Mouse (Mus musculus) forebrain, postnatal 0 days (tissue): Measurements from ENCODE around the gene Dnase1l2. TPM values are rescaled to one million over a fixed set of nuclear protein-coding genes. Genes with fewer than 3 reads are reported as not detected.

Source experiments
- ATAC-seq: fragments of 200-750 bp; cut with Nextera tagmentation; 2 replicates; pipeline ENCODE4 v1.8.0; 2017; ENCODE audit warnings: mild to moderate bottlenecking, moderate library complexity
- DNase-seq: peaks from one replicate; pipeline ENCODE4 v3.0.0-alpha.2; 2015
- H3K27ac ChIP-seq: fragments of 300-500 bp; sonication (generic); 2 replicates; pipeline ENCODE4 v1.5.1; 2014; ENCODE audit warnings: low read depth, mild to moderate bottlenecking, antibody characterized with exemption, low read length, moderate library complexity, mixed read lengths
- H3K27me3 ChIP-seq: fragments of 300-500 bp; sonication (generic); 2 replicates; pipeline ENCODE4 v1.6.1; 2014; ENCODE audit warnings: mild to moderate bottlenecking, low read length, mixed read lengths; ENCODE audit not compliant: insufficient read depth
- H3K36me3 ChIP-seq: fragments of 300-500 bp; sonication (generic); 2 replicates; pipeline ENCODE4 v1.6.1; 2014; ENCODE audit warnings: mild to moderate bottlenecking, moderate library complexity; ENCODE audit not compliant: insufficient read depth
- H3K4me1 ChIP-seq: fragments of 300-500 bp; sonication (generic); 2 replicates; pipeline ENCODE4 v1.6.1; 2014; ENCODE audit warnings: antibody characterized with exemption; ENCODE audit not compliant: insufficient read depth
- H3K4me2 ChIP-seq: fragments of 300-500 bp; sonication (generic); 2 replicates; pipeline ENCODE4 v1.6.1; 2014; ENCODE audit warnings: low read depth, mild to moderate bottlenecking, moderate library complexity
- H3K4me3 ChIP-seq: fragments of 300-500 bp; sonication (generic); 2 replicates; pipeline ENCODE4 v1.5.1; 2014; ENCODE audit warnings: low read depth, low read length, mixed read lengths
- H3K9ac ChIP-seq: fragments of 300-500 bp; sonication (generic); 2 replicates; pipeline ENCODE4 v1.6.1; 2014; ENCODE audit warnings: mild to moderate bottlenecking
- H3K9me3 ChIP-seq: fragments of 300-500 bp; sonication (generic); 2 replicates; pipeline ENCODE4 v1.6.1; 2016; ENCODE audit warnings: low read length
- CTCF ChIP-seq: sonication (generic); IDR thresholded peaks from 2 replicates; pipeline ENCODE4 v1.5.1; 2016; ENCODE audit warnings: antibody characterized with exemption, control low read depth, low read depth
- WGBS: fragments of 180-500 bp; shearing (Covaris S2); extraction: QIAGEN DNeasy Blood & Tissue Kit; methylation state at CpG from one replicate; pipeline ENCODE4 v1.1.7; 2014; 5-methylcytosine and 5-hydroxymethylcytosine counted together
- polyA plus RNA-seq: library from polyadenylated mRNA; unstranded; fragments of >200 nt; fragmentation: Nextera tagmentation; extraction: Ambion mirVana; gene quantifications from 2 replicates; pipeline ENCODE4 v1.2.1, GENCODE M21; 2015
- total RNA-seq: library from RNA; depleted of rRNA; stranded (reverse); fragments of >200 nt; gene quantifications from 2 replicates; pipeline ENCODE4 v1.2.3, GENCODE M21; 2014

The Dnase1l2 gene
- total and polyA plus RNA-seq, 2 experiments from 2014 or later = 0.92 to 4.7 TPM

GRCm38 (mm10) chr17:24415011-24415410 is 27.9 kb downstream of the Dnase1l2 start:
- ATAC-seq = peak; percentile 5; the same call in 1 of the 2 replicates
- peak overlapping the region; percentile 59 for H3K4me3 ChIP-seq
- H3K27me3 ChIP-seq = no peaks in the 10 kb centered on the region
- WGBS = 1% methylated on average over 21 of the region's 21 CpGs
- H3K9me3 ChIP-seq = no peaks in the 10 kb centered on the region
- H3K4me1 ChIP-seq = peaks cover 10% of the 10 kb centered on the region; the same call in 1 of the 2 replicates
- H3K4me2 ChIP-seq = peak overlapping the region; percentile 80
- TF ChIP-seq CTCF = no peak
- no peak for DNase-seq
- peak overlapping the region; percentile 74 for H3K9ac ChIP-seq
- H3K27ac ChIP-seq = peak overlapping the region; percentile 91
- peaks cover 48% of the 10 kb centered on the region for H3K36me3 ChIP-seq

- no peak for TF ChIP-seq CTCF
- H3K27ac ChIP-seq = peak within 1 kb of the TSS; percentile 91
- no peaks in the 10 kb centered on the region for H3K27me3 ChIP-seq
- DNase-seq (peak; percentile 99), ATAC-seq (peak; percentile 97)
- peak within 1 kb of the TSS; percentile 59 for H3K4me3 ChIP-seq
- H3K9ac ChIP-seq = peak within 1 kb of the TSS; percentile 74
- peaks cover 48% of the 10 kb centered on the region for H3K36me3 ChIP-seq
- WGBS = 2% methylated on average over 64 of the region's 64 CpGs
- peak within 1 kb of the TSS; percentile 80 for H3K4me2 ChIP-seq
- no peaks in the 10 kb centered on the region for H3K9me3 ChIP-seq
- peaks cover 10% of the 10 kb centered on the region; the same call in 1 of the 2 replicates for H3K4me1 ChIP-seq
These were observed 28.5 kb downstream of the Dnase1l2 start, which contains the start of gene Rnps1 for GRCm38 (mm10) chr17:24414230-24414976. Gene Rnps1, plus strand, starts transcription at chr17:24414565.

DNA sequence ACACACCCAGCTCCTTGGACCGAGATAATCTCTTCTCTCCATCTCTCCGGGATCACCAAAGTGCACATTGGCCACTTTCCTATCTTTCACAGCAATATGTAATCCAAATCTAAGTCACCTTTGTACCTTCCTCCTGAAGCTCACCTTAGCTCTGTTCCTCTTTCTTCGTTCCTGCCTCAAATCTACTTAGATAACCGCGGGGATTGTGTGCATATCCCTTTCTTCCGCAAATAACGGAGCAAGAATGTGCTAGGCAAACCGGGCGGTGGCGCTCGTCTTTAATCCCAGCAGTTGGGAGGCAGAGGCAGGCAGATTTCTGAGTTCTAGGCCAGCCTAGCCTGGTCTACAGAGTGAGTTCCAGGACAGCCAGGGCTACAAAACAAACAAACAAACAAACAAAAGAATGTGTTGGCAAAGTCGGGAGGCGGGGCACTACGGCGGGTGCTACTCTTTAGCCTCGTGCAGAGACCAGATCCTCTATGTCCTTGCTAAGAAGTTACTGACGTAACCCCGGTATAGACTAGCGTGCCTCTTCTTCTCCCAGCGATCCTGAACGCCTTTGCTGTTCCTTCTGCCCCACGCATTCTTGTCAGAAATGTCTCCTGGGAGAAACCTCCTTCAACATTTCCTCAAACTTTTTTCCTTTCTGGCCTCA is 29.2 kb downstream of the Dnase1l2 start:
- H3K27ac ChIP-seq = peak overlapping the region; percentile 91
- DNase-seq = no peak
- no peaks in the 10 kb centered on the region for H3K27me3 ChIP-seq
- peaks cover 48% of the 10 kb centered on the region for H3K36me3 ChIP-seq
- peak overlapping the region; percentile 39 for H3K9ac ChIP-seq
- ATAC-seq = peak; percentile 2; the same call in 1 of the 2 replicates
- peak overlapping the region; percentile 80 for H3K4me2 ChIP-seq
- 33% methylated on average over 22 of the region's 22 CpGs for WGBS
- peaks cover 10% of the 10 kb centered on the region; the same call in 1 of the 2 replicates for H3K4me1 ChIP-seq
- no peaks in the 10 kb centered on the region for H3K9me3 ChIP-seq
- no peak for TF ChIP-seq CTCF
- peak overlapping the region; percentile 59 for H3K4me3 ChIP-seq

GRCm38 (mm10) chr17:24407116-24407803 is 35.6 kb downstream of the Dnase1l2 start:
- 88% methylated on average over 12 of the region's 12 CpGs for WGBS
- no peak overlapping the region for H3K4me3 ChIP-seq
- H3K4me2 ChIP-seq = no peak overlapping the region
- no peak overlapping the region for H3K9ac ChIP-seq
- no peak overlapping the region for H3K27ac ChIP-seq
- TF ChIP-seq CTCF = no peak
- no peaks in the 10 kb centered on the region for H3K27me3 ChIP-seq
- H3K4me1 ChIP-seq = no peaks in the 10 kb centered on the region
- H3K9me3 ChIP-seq = no peaks in the 10 kb centered on the region
- no peak for ATAC-seq
- peaks cover 74% of the 10 kb centered on the region for H3K36me3 ChIP-seq
- DNase-seq = no peak

GRCm38 (mm10) chr17:24402371-24402770 is 40.5 kb downstream of the Dnase1l2 start:
- no peak for DNase-seq
- H3K9me3 ChIP-seq = no peaks in the 10 kb centered on the region
- H3K4me2 ChIP-seq = no peak overlapping the region
- H3K4me1 ChIP-seq = no peaks in the 10 kb centered on the region
- H3K4me3 ChIP-seq = no peak overlapping the region
- 85% methylated on average over 3 of the region's 3 CpGs for WGBS
- no peak for ATAC-seq
- TF ChIP-seq CTCF = no peak
- H3K27me3 ChIP-seq = no peaks in the 10 kb centered on the region
- no peak overlapping the region for H3K27ac ChIP-seq
- peaks cover 87% of the 10 kb centered on the region for H3K36me3 ChIP-seq
- no peak overlapping the region for H3K9ac ChIP-seq

- no peak overlapping the region for H3K4me2 ChIP-seq
- ATAC-seq (no peak), DNase-seq (no peak)
- no peaks in the 10 kb centered on the region for H3K9me3 ChIP-seq
- 91% methylated on average over 7 of the region's 7 CpGs for WGBS
- H3K4me3 ChIP-seq = no peak overlapping the region
- peaks cover 72% of the 10 kb centered on the region for H3K36me3 ChIP-seq
- no peaks in the 10 kb centered on the region for H3K4me1 ChIP-seq
- no peaks in the 10 kb centered on the region for H3K27me3 ChIP-seq
- no peak overlapping the region for H3K9ac ChIP-seq
- no peak overlapping the region for H3K27ac ChIP-seq
- TF ChIP-seq CTCF = no peak
These were observed 48.4 kb downstream of the Dnase1l2 start for GRCm38 (mm10) chr17:24394456-24394855.

DNA sequence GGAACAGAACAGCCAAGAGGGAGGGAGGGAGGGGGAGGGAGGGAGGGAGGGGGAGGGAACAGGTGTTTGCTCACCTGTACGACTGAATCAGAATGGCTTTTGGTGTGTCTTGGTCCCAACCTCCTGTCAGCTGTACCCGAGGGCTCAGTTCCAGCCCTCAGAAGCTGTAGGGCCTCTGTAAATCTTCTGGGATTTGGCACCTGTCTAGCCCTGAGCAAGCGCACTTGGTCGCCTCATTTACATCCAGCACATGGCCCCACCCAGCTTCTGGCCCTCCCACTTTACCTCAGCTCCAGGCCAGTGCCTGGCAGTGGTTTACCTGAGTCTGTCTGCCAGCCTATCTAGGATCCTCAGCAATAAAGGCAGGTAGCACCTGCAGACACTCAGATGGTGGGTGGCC is 49.4 kb downstream of the Dnase1l2 start:
- H3K4me1 ChIP-seq = no peaks in the 10 kb centered on the region
- ATAC-seq = no peak
- H3K4me2 ChIP-seq = no peak overlapping the region
- 40% methylated on average over 4 of the region's 4 CpGs for WGBS
- no peaks in the 10 kb centered on the region for H3K9me3 ChIP-seq
- H3K4me3 ChIP-seq = no peak overlapping the region
- DNase-seq = no peak
- H3K27me3 ChIP-seq = no peaks in the 10 kb centered on the region
- no peak overlapping the region for H3K27ac ChIP-seq
- no peak overlapping the region for H3K9ac ChIP-seq
- no peak for TF ChIP-seq CTCF
- H3K36me3 ChIP-seq = peaks cover 72% of the 10 kb centered on the region
